Mouse (Mus musculus): Measurements from ENCODE around the gene Eml3. TPM values are rescaled to one million over a fixed set of nuclear protein-coding genes. Genes with fewer than 3 reads are reported as not detected.
A peak's percentile ranks its signal among the peaks of the same experiment; 100 is the strongest.

The Eml3 gene
- polyA plus RNA-seq, 1 experiment: 40.2 TPM

- no peak for TF ChIP-seq CTCF (IDR thresholded peaks at IDR 0.05; ENCODE audit: borderline replicate concordance, insufficient read depth, low read depth, low read length)
- DNase-seq: no peak
- Histone ChIP-seq H3K27ac (ENCODE audit: insufficient read depth, low read length) (no peak overlapping the region), H3K27me3 (ENCODE audit: control insufficient read depth, insufficient read depth, low read length) (no peaks in the 10 kb centered on the region), H3K4me3 (replicated peaks; ENCODE audit: insufficient read depth, low read depth, low read length) (no peak overlapping the region), H3K4me1 (ENCODE audit: control insufficient read depth, insufficient read depth, low read length) (peaks cover 5% of the 10 kb centered on the region; the same call in 1 of the 2 replicates)
- WGBS: 85% methylated on average over 7 of the region's 7 CpGs
Measured at GRCm38 (mm10) chr19:8930771-8931170, 1.4 kb downstream of the Eml3 start.

- TF ChIP-seq POLR2A (IDR thresholded peaks at IDR 0.05; ENCODE audit: borderline replicate concordance, insufficient read depth, low read length) (no peak), CTCF (IDR thresholded peaks at IDR 0.05; ENCODE audit: borderline replicate concordance, insufficient read depth, low read depth, low read length) (no peak)
- H3K27me3 ChIP-seq (ENCODE audit: control insufficient read depth, insufficient read depth, low read length): no peaks in the 10 kb centered on the region
- no peak overlapping the region for H3K4me3 ChIP-seq (replicated peaks; ENCODE audit: insufficient read depth, low read depth, low read length)
- H3K4me1 ChIP-seq (ENCODE audit: control insufficient read depth, insufficient read depth, low read length): peaks cover 4% of the 10 kb centered on the region; the same call in 1 of the 2 replicates
- DNase-seq: no peak
- H3K27ac ChIP-seq (ENCODE audit: insufficient read depth, low read length): no peak overlapping the region
- 82% methylated on average over 2 of the region's 2 CpGs for WGBS
Measured at GRCm38 (mm10) chr19:8936736-8937135, 7.4 kb downstream of the Eml3 start.

DNA sequence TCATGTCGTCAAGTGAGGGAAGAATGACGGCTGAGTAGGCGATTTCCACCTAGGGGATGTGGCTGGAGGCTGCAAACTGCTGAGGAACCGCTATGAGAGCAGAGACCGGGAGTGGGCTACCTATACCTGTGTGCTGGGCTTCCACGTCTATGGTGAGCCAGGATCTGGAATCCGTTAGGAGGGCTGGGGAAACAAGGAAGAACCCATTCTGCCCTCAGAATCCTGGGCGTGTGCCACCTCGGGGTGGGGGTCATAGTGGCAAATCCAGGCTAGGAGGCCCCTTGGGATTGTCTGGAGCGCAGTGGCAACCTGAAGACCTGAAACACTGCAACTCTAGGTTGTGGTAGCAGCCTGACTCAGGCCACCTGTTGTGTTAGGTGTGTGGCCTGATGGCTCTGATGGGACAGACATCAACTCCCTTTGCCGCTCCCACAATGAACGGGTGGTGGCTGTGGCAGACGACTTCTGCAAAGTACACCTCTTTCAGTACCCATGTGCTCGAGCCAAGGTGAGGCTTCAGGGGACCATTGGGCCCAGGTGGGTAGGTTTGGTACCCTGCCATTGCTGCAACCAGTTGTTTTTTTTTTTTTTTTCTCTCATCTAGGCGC is 11.3 kb downstream of the Eml3 start:
- peaks cover 10% of the 10 kb centered on the region for H3K4me1 ChIP-seq (ENCODE audit: control insufficient read depth, insufficient read depth, low read length)
- WGBS: 80% methylated on average over 15 of the region's 15 CpGs
- TF ChIP-seq CTCF (IDR thresholded peaks at IDR 0.05; ENCODE audit: borderline replicate concordance, insufficient read depth, low read depth, low read length) (no peak), POLR2A (IDR thresholded peaks at IDR 0.05; ENCODE audit: borderline replicate concordance, insufficient read depth, low read length) (no peak)
- peak in 1 of 2 experiments; percentile 23 for DNase-seq
- no peak overlapping the region for H3K27ac ChIP-seq (ENCODE audit: insufficient read depth, low read length)
- no peak overlapping the region for H3K4me3 ChIP-seq (replicated peaks; ENCODE audit: insufficient read depth, low read depth, low read length)
- no peaks in the 10 kb centered on the region for H3K27me3 ChIP-seq (ENCODE audit: control insufficient read depth, insufficient read depth, low read length)

GRCm38 (mm10) chr19:8941136-8941514 is 11.8 kb downstream of the Eml3 start:
- Histone ChIP-seq H3K27ac (ENCODE audit: insufficient read depth, low read length) (no peak overlapping the region), H3K4me3 (replicated peaks; ENCODE audit: insufficient read depth, low read depth, low read length) (peak overlapping the region; percentile 68), H3K27me3 (ENCODE audit: control insufficient read depth, insufficient read depth, low read length) (no peaks in the 10 kb centered on the region), H3K4me1 (ENCODE audit: control insufficient read depth, insufficient read depth, low read length) (peaks cover 10% of the 10 kb centered on the region)
- DNase-seq: peak in 1 of 2 experiments; percentile 29
- 39% methylated on average over 10 of the region's 10 CpGs for WGBS
- no peak for TF ChIP-seq CTCF (IDR thresholded peaks at IDR 0.05; ENCODE audit: borderline replicate concordance, insufficient read depth, low read depth, low read length)
- no peak for TF ChIP-seq POLR2A (IDR thresholded peaks at IDR 0.05; ENCODE audit: borderline replicate concordance, insufficient read depth, low read length)

GRCm38 (mm10) chr19:8941515-8942217 is 12.3 kb downstream of the Eml3 start, which contains the start of gene Mta2:
Mta2 (plus strand) TSS chr19:8941875.
- no peaks in the 10 kb centered on the region for H3K27me3 ChIP-seq (ENCODE audit: control insufficient read depth, insufficient read depth, low read length)
- DNase-seq: peak; percentile 97 to 98
- TF ChIP-seq CTCF (IDR thresholded peaks at IDR 0.05; ENCODE audit: borderline replicate concordance, insufficient read depth, low read depth, low read length) (no peak), POLR2A (IDR thresholded peaks at IDR 0.05; ENCODE audit: borderline replicate concordance, insufficient read depth, low read length) (peak; percentile 84)
- under 1% methylated on average over 64 of the region's 64 CpGs for WGBS
- H3K4me1 ChIP-seq (ENCODE audit: control insufficient read depth, insufficient read depth, low read length): peaks cover 10% of the 10 kb centered on the region
- H3K27ac ChIP-seq (ENCODE audit: insufficient read depth, low read length): peak within 1 kb of the TSS; percentile 40
- H3K4me3 ChIP-seq (replicated peaks; ENCODE audit: insufficient read depth, low read depth, low read length): peak within 1 kb of the TSS; percentile 68

DNA sequence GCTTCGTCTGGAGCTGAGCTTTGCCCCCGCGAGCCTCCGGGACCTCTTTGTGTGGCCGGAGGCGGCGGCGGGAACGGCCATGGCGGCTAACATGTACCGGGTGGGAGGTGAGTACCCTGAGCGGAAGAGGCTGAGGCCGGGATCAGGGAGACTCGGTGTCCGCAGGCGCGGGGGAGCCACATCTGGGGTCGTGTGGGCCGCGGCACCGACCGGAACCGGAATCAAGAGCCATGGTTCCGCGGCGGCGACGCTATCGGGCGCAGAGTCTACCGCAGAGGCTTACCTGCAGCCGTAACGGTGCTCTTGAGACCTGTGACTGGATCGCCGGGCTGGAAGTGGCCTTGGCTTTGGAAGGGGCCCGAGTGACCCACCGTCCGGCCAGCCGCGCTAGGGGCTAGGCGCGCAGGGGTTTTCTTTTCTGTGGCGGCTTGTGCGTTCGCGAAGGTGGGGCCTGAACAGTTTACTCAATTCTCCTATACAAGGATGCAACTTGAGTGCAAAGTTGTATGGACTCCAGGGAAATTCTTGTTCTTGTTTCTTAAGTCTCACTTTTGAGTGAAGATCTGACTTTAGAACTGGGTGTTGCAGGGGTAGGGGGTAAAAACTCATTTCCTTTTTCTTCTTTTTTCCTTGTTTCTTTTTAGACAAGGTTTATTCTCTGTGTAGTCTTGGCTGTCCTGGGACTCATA is 13.1 kb downstream of the Eml3 start:
- no peak for TF ChIP-seq POLR2A (IDR thresholded peaks at IDR 0.05; ENCODE audit: borderline replicate concordance, insufficient read depth, low read length)
- no peak for TF ChIP-seq CTCF (IDR thresholded peaks at IDR 0.05; ENCODE audit: borderline replicate concordance, insufficient read depth, low read depth, low read length)
- WGBS: under 1% methylated on average over 46 of the region's 46 CpGs
- no peaks in the 10 kb centered on the region for H3K27me3 ChIP-seq (ENCODE audit: control insufficient read depth, insufficient read depth, low read length)
- peaks cover 10% of the 10 kb centered on the region for H3K4me1 ChIP-seq (ENCODE audit: control insufficient read depth, insufficient read depth, low read length)
- H3K27ac ChIP-seq (ENCODE audit: insufficient read depth, low read length): peak overlapping the region; percentile 40
- H3K4me3 ChIP-seq (replicated peaks; ENCODE audit: insufficient read depth, low read depth, low read length): peak overlapping the region; percentile 68
- peak in 1 of 2 experiments; percentile 63 for DNase-seq

DNA sequence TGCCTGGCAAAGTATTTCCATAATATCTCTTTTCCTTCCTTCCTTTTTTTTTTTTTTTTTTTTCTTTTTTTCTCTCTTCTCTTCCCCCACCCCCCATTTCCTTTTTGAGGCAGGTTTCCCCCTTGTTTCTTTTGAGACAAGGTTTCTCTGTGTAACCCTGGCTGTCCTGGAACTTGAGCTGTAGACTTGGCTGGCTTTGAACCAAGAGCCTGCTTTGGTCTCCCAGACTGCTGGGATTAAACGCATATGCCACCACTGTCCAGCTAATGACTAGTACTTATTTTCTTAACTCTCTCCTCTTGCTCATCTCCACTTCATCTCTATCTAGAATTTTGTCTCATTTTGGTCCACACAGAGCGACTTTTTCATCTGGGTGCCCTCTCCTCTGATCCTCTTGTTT is 13.7 kb downstream of the Eml3 start:
- no peak overlapping the region for H3K27ac ChIP-seq (ENCODE audit: insufficient read depth, low read length)
- WGBS: 34% methylated on average over 2 of the region's 2 CpGs
- no peak for DNase-seq
- TF ChIP-seq POLR2A (IDR thresholded peaks at IDR 0.05; ENCODE audit: borderline replicate concordance, insufficient read depth, low read length): no peak
- no peak for TF ChIP-seq CTCF (IDR thresholded peaks at IDR 0.05; ENCODE audit: borderline replicate concordance, insufficient read depth, low read depth, low read length)
- H3K4me1 ChIP-seq (ENCODE audit: control insufficient read depth, insufficient read depth, low read length): peaks cover 10% of the 10 kb centered on the region
- H3K27me3 ChIP-seq (ENCODE audit: control insufficient read depth, insufficient read depth, low read length): no peaks in the 10 kb centered on the region
- peak overlapping the region; percentile 68 for H3K4me3 ChIP-seq (replicated peaks; ENCODE audit: insufficient read depth, low read depth, low read length)

All from cerebellum, adult 2 months (tissue).